Mouse (Mus musculus): ENCODE data around the gene Slc18a2.

- TF ChIP-seq CTCF (IDR thresholded peaks at IDR 0.05; ENCODE audit: insufficient read depth, low read length) = no peak
- TF ChIP-seq POLR2A (IDR thresholded peaks at IDR 0.05; ENCODE audit: borderline replicate concordance, extremely low read depth, low read depth, low read length) = no peak
These were observed 77.4 kb downstream of the Slc18a2 start for GRCm38 (mm10) chr19:59337872-59338681.
